Mouse (Mus musculus): ENCODE data around the gene Glrx5.
A peak's percentile ranks its signal among the peaks of the same experiment; 100 is the strongest.

- TF ChIP-seq CTCF (IDR thresholded peaks at IDR 0.05; ENCODE audit: extremely low read depth, insufficient read depth, low read length) (peak; percentile 91), POLR2A (IDR thresholded peaks at IDR 0.05; ENCODE audit: extremely low read depth, insufficient read depth, low read length) (no peak)
These were observed 41.2 kb downstream of the Glrx5 start for GRCm38 (mm10) chr12:105073708-105074107.
